Mouse (Mus musculus) liver, embryonic 14.5 days (tissue): Measurements from ENCODE around the gene Dpagt1. TPM values are rescaled to one million over a fixed set of nuclear protein-coding genes. Genes with fewer than 3 reads are reported as not detected.
"Not testable (repeated sequence)": the region's sequence is repeated elsewhere in the genome, so short reads cannot be mapped to it uniquely, and the experiment has no call there.

Source experiments
- ATAC-seq: fragments of 200-750 bp; cut with Nextera tagmentation; 2 replicates; pipeline ENCODE4 v1.8.0; 2017; ENCODE audit warnings: moderate number of reproducible peaks, mild to moderate bottlenecking, moderate library complexity; ENCODE audit not compliant: insufficient read depth
- DNase-seq, 3 experiments: peaks; one replicate each; pipeline ENCODE4 v3.0.0-alpha.2; 2012 to 2013; ENCODE audit warnings: low read depth in 3 of 3, low spot score in 3 of 3
- H3K27ac ChIP-seq: fragments of 300-500 bp; sonication (generic); 2 replicates; pipeline ENCODE4 v1.5.1; 2014; ENCODE audit warnings: moderate library complexity, mild to moderate bottlenecking, control low read depth, inconsistent platforms
- H3K27me3 ChIP-seq: fragments of 300-500 bp; sonication (generic); 2 replicates; pipeline ENCODE4 v1.6.1; 2014; ENCODE audit warnings: mild to moderate bottlenecking, low read length, moderate library complexity; ENCODE audit not compliant: control insufficient read depth, insufficient read depth
- H3K36me3 ChIP-seq: fragments of 300-500 bp; sonication (generic); replicated peaks from 2 replicates; pipeline ENCODE4 v1.6.1; 2014; ENCODE audit warnings: low read depth; ENCODE audit not compliant: control insufficient read depth, insufficient read depth
- H3K4me1 ChIP-seq, 2 experiments: fragments of 200-500 bp in 1 of 2; fragments of 300-500 bp in 1 of 2; sonication (generic) in 1 of 2; replicated peaks; 2 replicates each; pipeline ENCODE4 v1.6.1; 2012 to 2014; ENCODE audit warnings: antibody characterized with exemption in 1 of 2, inconsistent platforms in 1 of 2, low read length in 1 of 2; ENCODE audit not compliant: control insufficient read depth in 2 of 2, insufficient read depth in 2 of 2
- H3K4me2 ChIP-seq: fragments of 300-500 bp; sonication (generic); 2 replicates; pipeline ENCODE4 v1.6.1; 2014; ENCODE audit warnings: low read depth, mild to moderate bottlenecking, control low read depth, moderate library complexity
- H3K4me3 ChIP-seq, 2 experiments: fragments of 200-500 bp in 1 of 2; fragments of 300-500 bp in 1 of 2; sonication (generic) in 1 of 2; 2 replicates each; pipeline ENCODE4 v1.5.1; 2012 to 2014; ENCODE audit warnings: low read depth in 2 of 2, low read length in 2 of 2, mild to moderate bottlenecking in 2 of 2, control low read depth in 1 of 2, inconsistent platforms in 1 of 2, moderate library complexity in 1 of 2; ENCODE audit not compliant: insufficient read depth in 1 of 2
- H3K9ac ChIP-seq: fragments of 300-500 bp; sonication (generic); replicated peaks from 2 replicates; pipeline ENCODE4 v1.6.1; 2014; ENCODE audit warnings: mild to moderate bottlenecking, control low read depth, moderate library complexity
- H3K9me3 ChIP-seq: fragments of 300-500 bp; sonication (generic); 2 replicates; pipeline ENCODE4 v1.6.1; 2016; ENCODE audit warnings: low read length, mixed read lengths; ENCODE audit not compliant: control insufficient read depth
- CTCF ChIP-seq: IDR thresholded peaks from 2 replicates; pipeline ENCODE4 v1.5.1; 2016; ENCODE audit warnings: antibody characterized with exemption, low read depth, control low read depth
- EP300 ChIP-seq: IDR thresholded peaks from 2 replicates; pipeline ENCODE4 v1.6.1; 2016; ENCODE audit warnings: antibody characterized with exemption, low read depth
- WGBS: fragments of 180-500 bp; shearing (Covaris S2); extraction: QIAGEN DNeasy Blood & Tissue Kit; methylation state at CpG from one replicate; pipeline ENCODE4 v1.1.7; 2014; ENCODE audit not compliant: insufficient replicate concordance; 5-methylcytosine and 5-hydroxymethylcytosine counted together
- polyA plus RNA-seq, 2 experiments: library from polyadenylated mRNA; depleted of rRNA in 1 of 2; stranded (reverse) in 1 of 2; unstranded in 1 of 2; fragments of >200 nt; fragmentation: Nextera tagmentation in 1 of 2; extraction: Ambion mirVana in 1 of 2; gene quantifications; 2 replicates each; pipeline versions ENCODE4 v1.2.1 to v1.2.3; 2012 to 2014

Gene Dpagt1
- polyA plus RNA-seq, 2 experiments, result 16.4 to 20.2 TPM

DNA sequence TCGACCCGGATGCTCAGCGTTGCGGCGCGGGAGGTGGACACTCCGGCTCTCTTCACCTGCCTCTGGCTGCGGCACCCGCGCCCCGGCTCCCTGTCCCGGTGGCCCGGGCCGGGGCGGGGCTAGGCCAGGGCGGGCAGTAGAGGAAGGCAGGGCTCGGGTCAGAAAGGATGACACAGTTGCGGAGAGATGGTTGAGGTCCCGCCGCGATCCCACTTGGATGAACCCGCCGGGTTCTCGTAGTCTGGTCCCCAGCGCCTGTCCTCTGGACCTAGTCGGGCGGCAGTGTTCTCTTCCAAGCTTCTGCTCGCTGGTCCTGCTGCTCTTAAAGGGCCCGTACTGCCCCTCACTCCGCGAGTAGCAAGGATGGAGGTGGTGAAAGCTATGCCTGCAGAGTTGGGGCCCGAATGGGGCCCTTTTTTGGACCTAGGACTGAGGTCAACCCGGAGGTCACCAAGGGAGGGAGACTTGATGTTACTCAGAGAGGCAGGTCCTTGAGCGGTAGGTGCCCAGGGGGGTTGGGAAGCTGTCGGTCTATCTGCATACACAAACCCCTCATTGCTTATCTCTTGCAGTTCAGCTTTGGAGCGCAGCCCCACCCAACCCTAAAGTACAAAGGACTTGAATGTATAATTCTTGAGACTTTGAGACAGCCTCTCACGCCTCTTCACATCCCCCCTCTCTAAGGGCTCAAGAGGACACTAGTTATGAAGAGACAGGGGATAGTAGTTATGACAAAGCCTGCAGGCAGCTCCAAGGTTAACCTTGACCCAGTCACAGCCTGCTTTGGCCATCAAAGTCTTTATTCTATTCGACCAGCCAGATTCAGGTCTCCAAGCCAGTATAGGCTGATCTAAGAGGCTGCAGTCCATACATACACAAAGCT, 37.5 kb upstream of the Dpagt1 start, which contains the start of gene Abcg4:
Gene Abcg4 (minus strand): TSS at position 540 of the 883 bp plus-strand sequence.
- TF ChIP-seq CTCF (no peak), EP300 (peak; percentile 87)
- peak; percentile 80 to 81 (median 80) for DNase-seq
- peaks cover 38% of the 10 kb centered on the region for H3K36me3 ChIP-seq
- H3K27ac ChIP-seq, result peak within 1 kb of the TSS; percentile 96
- peak; percentile 87 for ATAC-seq
- peaks cover 16 to 26% of the 10 kb centered on the region in 2 experiments for H3K4me1 ChIP-seq
- no peaks in the 10 kb centered on the region for H3K9me3 ChIP-seq
- peak within 1 kb of the TSS; percentile 88 for H3K4me2 ChIP-seq
- peak within 1 kb of the TSS; percentile 78 to 85 for H3K4me3 ChIP-seq
- WGBS, result under 1% methylated on average over 38 of the region's 38 CpGs
- no peaks in the 10 kb centered on the region for H3K27me3 ChIP-seq
- peak within 1 kb of the TSS; percentile 94 for H3K9ac ChIP-seq

DNA sequence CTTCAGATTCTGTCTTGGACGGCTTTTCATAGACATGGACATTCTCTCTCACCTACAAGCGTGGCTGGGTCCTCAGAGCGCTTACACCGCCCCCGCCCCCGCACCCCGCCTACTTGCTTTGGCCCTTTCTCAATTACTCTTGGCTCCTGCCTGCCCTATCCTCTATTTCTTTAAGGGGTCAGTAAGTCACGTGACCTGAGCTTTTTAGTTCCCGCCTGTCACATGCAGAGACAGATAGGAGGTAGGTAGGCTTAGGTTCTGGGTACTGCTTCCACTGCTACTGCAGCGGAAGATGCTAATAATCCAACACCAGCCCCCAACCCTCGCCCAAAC, 36.9 kb upstream of the Dpagt1 start:
- H3K27ac ChIP-seq, result peak overlapping the region; percentile 96
- peak overlapping the region; percentile 88 for H3K4me2 ChIP-seq
- H3K36me3 ChIP-seq, result peaks cover 38% of the 10 kb centered on the region
- 4% methylated on average over 11 of the region's 11 CpGs for WGBS
- H3K9me3 ChIP-seq, result no peaks in the 10 kb centered on the region
- H3K4me1 ChIP-seq, result peaks cover 16 to 26% of the 10 kb centered on the region in 2 experiments
- peak overlapping the region; percentile 94 for H3K9ac ChIP-seq
- H3K4me3 ChIP-seq, result peak overlapping the region; percentile 78 to 85
- no peaks in the 10 kb centered on the region for H3K27me3 ChIP-seq
- TF ChIP-seq EP300 (no peak), CTCF (no peak)
- peak; percentile 53 for ATAC-seq
- DNase-seq, result peak in 2 of 3 experiments; percentile 52 to 56

- H3K4me3 ChIP-seq, result no peak overlapping the region
- TF ChIP-seq EP300, result no peak
- TF ChIP-seq CTCF, result peak; percentile 88
- DNase-seq, result peak in 2 of 3 experiments; percentile 35 to 50
- no peak overlapping the region for H3K9ac ChIP-seq
- H3K4me2 ChIP-seq, result no peak overlapping the region
- H3K36me3 ChIP-seq, result peaks cover 57% of the 10 kb centered on the region
- H3K9me3 ChIP-seq, result no peaks in the 10 kb centered on the region
- H3K27ac ChIP-seq, result no peak overlapping the region
- H3K27me3 ChIP-seq, result no peaks in the 10 kb centered on the region
- 61% methylated on average over 3 of the region's 3 CpGs for WGBS
- peaks cover 12 to 14% of the 10 kb centered on the region in 2 experiments for H3K4me1 ChIP-seq
- ATAC-seq, result no peak
These were observed 33.3 kb upstream of the Dpagt1 start for GRCm38 (mm10) chr9:44292490-44292889.

- not testable (repeated sequence) for ATAC-seq, H3K27ac ChIP-seq, H3K4me1 ChIP-seq, DNase-seq, H3K4me3 ChIP-seq, H3K4me2 ChIP-seq, H3K9me3 ChIP-seq, H3K9ac ChIP-seq, H3K27me3 ChIP-seq
- 87% methylated on average over 3 of the region's 3 CpGs for WGBS
- H3K36me3 ChIP-seq, result peaks cover 72% of the 10 kb centered on the region
These were observed 25.8 kb upstream of the Dpagt1 start for GRCm38 (mm10) chr9:44300001-44300400.

DNA sequence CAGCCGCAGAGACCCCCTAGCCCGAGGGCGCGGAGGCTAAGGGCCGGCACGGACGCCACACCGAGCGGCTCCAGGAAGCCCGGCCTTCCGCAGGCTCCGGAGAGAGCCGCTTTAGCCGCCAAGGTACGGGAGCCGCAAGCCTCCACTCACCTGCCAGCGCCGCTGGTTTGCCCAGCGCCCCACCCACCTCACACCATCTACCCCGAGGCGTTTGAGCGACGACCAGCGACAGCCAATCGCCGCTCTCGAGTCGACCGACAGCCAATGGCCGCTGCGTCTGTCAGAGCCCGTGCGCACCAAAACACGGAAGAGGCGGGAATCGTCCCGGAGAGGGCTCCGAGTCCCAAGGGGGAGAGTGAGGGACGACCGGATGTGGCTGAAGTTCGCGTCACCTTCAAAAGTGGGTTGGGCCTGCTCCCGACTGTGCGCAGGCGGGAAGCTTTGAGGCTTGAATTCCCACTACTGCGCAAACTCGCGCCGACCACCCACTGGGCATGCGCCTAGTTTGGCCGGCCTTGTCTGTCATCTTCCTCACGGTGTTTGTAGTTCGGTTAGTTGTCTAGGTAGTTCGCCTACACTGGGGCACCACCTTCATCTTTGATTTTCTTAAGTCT, 20.2 kb upstream of the Dpagt1 start, which contains the start of gene Hinfp:
Gene Hinfp (minus strand): TSS at position 206 of the 614 bp plus-strand sequence.
- H3K27me3 ChIP-seq, result no peaks in the 10 kb centered on the region
- WGBS, result under 1% methylated on average over 54 of the region's 54 CpGs
- peak within 1 kb of the TSS; percentile 71 to 86 for H3K4me3 ChIP-seq
- H3K9ac ChIP-seq, result peak within 1 kb of the TSS; percentile 88
- H3K27ac ChIP-seq, result peak within 1 kb of the TSS; percentile 80
- DNase-seq (peak; percentile 99), ATAC-seq (peak; percentile 99)
- H3K9me3 ChIP-seq, result no peaks in the 10 kb centered on the region
- H3K36me3 ChIP-seq, result peaks cover 26% of the 10 kb centered on the region
- H3K4me2 ChIP-seq, result peak within 1 kb of the TSS; percentile 81
- peaks cover 11% of the 10 kb centered on the region in 2 experiments for H3K4me1 ChIP-seq
- TF ChIP-seq EP300, result peak; percentile 58
- 0 out of 2 replicates have a peak, but pooled peaks have one; percentile 28 for TF ChIP-seq CTCF
